Mouse (Mus musculus) leukemia stem cell, adult 10-12 weeks (primary cell): ENCODE measurements around the gene Sema4c. TPM values are rescaled to one million over a fixed set of nuclear protein-coding genes. Genes with fewer than 3 reads are reported as not detected.

Experiments
- polyA plus RNA-seq: library from polyadenylated mRNA; stranded (reverse); fragments of >175 nt; gene quantifications from 2 replicates; pipeline ENCODE4 v1.2.3, GENCODE M21; 2012; ENCODE audit warnings: low replicate concordance

Gene Sema4c
- 0.53 and 4.0 TPM in 2 replicates for polyA plus RNA-seq

DNA sequence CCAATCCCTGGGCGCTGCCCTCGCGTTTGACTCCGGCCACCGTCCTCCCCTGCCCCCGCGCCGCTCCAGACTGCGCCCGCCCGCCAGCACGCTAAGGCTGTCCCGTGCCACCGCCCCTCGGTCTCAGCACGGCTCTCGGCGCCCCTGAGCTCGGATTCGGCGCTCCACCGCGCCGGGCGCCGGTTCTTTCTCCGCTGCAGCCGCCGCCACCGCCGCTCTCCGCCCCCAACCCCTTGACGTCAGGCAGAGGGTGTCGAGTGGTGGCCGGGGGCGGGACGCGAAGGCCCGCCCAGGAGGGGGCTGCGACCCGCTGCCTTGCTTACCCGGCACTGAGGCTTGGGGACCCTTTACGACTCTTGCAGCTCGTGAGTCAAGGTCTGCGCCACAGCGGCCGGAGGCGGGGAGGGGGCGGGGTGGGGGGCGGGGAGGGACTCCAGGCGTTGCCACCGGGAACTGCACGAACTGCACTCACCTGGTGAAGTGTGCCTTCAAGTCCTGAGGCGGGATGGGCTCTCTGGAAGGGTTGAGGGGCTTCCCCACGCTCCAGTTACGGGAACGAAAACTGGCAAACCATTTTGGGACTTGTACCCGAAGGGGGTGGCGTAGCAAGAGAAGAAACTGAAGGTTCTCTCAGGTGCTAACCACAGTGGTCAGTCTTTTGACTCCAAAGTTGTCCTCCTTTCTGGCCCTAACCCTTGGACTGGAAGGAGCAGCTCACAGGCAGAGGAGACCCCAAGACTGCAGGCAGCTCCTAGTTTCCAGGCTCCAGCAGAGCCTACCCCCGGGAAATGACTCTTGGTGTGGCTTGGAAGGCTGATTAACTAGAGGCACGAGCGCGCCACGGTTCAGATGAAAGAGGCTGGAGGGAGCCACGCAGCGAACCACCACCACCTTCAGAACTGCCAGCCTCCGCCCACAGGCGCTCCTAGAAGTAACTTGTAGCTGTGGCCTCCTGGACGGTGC, at the start of gene Sema4c:
TSS of gene Sema4c (minus strand) at position 319 of the 963 bp plus-strand sequence.

DNA sequence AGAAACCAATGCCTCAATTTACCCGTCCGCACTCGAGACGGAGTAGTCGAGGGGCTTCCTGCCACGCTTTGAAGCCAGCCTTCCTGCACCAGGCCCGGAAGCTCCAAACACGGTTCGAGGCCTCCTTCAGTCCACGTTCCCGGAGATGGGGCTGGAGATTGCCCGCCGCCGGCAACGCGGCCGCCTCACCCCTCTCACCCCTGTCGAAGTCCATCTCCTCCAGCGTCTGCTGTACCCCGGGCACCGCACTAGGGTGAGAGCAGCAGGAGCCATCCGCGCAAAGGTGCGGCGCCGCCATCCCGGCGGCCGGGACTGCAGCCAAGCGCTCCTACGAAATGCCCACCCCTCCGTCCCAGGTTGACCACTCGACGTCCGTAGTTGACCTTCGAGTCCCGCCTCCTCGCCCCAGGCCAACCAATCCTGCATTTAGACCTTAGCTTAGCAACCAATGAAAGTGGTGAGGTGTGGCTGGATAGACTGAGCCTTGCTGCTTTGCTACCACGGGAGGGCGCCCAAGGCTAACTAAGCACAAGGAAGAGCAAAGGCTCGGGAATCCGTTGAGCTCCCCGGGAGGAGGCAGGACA, 11.2 kb downstream of the Sema4c start, which contains the start of gene Ankrd39:
TSS of gene Ankrd39 (minus strand) at position 558 of the 584 bp plus-strand sequence.

DNA sequence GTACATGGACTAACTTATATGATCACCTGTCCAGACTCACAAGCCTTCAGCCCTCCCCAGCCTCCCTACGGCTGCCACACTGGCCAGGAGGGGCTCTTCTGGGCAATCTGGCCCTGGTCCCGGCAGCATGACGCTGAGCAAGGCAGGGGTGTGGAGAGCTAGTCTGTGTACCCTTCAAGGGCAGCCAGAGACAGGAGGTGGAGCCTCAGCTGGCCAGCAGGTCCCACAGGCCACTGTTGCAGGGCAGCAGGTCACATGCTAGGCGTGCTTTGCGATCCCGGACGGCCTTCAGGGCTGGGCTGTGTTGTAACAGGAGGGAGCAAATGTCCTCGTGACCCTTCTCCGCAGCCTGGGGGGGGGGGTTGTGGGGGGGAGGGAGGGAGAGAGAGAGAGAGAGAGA, 19.0 kb downstream of the Sema4c start, which contains the start of gene Gm42417:
TSS of gene Gm42417 (minus strand) at position 244 of the 400 bp plus-strand sequence.

DNA sequence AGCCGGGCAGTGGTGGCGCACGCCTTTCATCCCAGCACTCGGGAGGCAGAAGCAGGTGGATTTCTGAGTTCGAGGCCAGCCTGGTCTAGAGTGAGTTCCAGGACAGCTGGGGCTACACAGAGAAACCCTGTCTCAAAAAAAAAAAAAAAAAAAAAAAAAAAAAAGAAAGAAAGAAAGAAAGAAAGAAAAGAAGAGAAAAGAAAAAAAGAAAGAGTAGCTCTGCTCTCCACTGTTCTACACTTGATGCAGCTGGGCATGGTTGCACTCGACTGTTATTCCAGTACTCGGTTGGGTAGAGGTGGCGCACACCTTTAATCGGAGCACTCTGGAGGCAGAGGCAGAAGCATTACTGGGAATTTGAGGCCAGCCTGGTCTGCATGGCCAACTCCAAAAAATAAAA, 21.4 kb downstream of the Sema4c start, which contains the start of gene Ankrd23:
TSS of gene Ankrd23 (minus strand) at position 101 of the 400 bp plus-strand sequence.

DNA sequence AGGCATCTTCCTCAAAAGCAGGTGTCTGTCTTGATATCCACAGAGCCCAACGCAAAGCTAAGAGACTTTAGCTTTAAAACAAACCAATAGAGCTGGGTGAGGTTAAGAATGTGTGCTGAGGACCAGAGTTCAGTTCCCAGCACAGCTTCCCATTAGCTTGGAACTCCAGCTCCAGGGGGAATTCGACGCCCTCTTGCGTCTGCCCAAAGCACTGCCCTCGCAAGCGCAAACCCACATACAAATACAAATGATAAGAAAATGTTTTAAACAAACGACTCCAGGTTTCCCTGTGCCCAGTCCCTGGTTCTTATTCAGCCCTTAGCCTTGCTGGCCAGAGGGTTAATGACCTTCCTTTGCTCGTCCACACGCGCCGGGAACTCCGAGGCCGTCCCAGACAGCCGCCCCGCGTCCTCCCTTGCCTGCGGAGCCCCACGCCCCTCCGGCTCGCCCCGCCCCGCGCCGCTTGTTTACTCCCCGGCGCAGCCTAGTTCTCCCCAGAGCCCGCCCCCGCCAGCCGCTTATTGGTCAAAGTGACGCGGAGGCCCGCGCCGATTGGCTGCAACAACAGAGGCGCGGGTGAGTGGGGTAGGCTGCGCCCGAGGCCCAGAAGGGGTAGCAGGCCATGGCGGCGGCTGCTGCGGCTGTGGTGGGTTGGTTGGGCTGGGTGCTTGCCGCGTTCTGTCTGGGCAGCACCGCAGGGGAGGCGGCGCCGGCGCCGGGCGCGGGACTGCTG, 46.7 kb downstream of the Sema4c start, which contains the start of gene Cnnm3:
TSS of gene Cnnm3 (plus strand) at position 579 of the 733 bp plus-strand sequence.

Other genes starting within 250 kb of the Sema4c start
- gene Kansl3, start 189.2 kb downstream of the Sema4c start, polyA plus RNA-seq = 7.5 and 26.5 TPM in 2 replicates
- gene Fer1l5, start 186.1 kb downstream of the Sema4c start, polyA plus RNA-seq = not detected in 2 replicates
- gene Lman2l, start 113.1 kb downstream of the Sema4c start, polyA plus RNA-seq = 4.5 and 5.6 TPM in 2 replicates
- 0.69 and 1.3 TPM in 2 replicates for gene Cnnm4, start 86.7 kb downstream of the Sema4c start, polyA plus RNA-seq
- gene Cnnm3, start 46.5 kb downstream of the Sema4c start, polyA plus RNA-seq = 17.9 and 18.7 TPM in 2 replicates
- gene Ankrd23, start 21.5 kb downstream of the Sema4c start, polyA plus RNA-seq = 7.4 and 13.1 TPM in 2 replicates
- not detected in 2 replicates for gene Gm42417, start 18.9 kb downstream of the Sema4c start, polyA plus RNA-seq
- 4.4 and 8.5 TPM in 2 replicates for gene Ankrd39, start 10.9 kb downstream of the Sema4c start, polyA plus RNA-seq
- 1.3 TPM in 1 of 2 replicates, not detected in the other for gene Fam178b, start 124.8 kb upstream of the Sema4c start, polyA plus RNA-seq
- 890 and 1,069 TPM in 2 replicates for gene Cox5b, start 133.1 kb upstream of the Sema4c start, polyA plus RNA-seq
- gene 4933424G06Rik, start 151.8 kb upstream of the Sema4c start, polyA plus RNA-seq = not detected in 2 replicates
- 41.9 and 49.7 TPM in 2 replicates for gene Actr1b, start 156.1 kb upstream of the Sema4c start, polyA plus RNA-seq
- gene Zap70, start 203.4 kb upstream of the Sema4c start, polyA plus RNA-seq = 12.6 and 14.5 TPM in 2 replicates